Mouse (Mus musculus): Measurements from ENCODE around the gene Qtrt1. TPM values are rescaled to one million over a fixed set of nuclear protein-coding genes. Genes with fewer than 3 reads are reported as not detected.

Qtrt1 gene
- polyA plus RNA-seq (2011; ENCODE audit: insufficient read depth, insufficient read length, low read depth, missing spikeins), result 40.0 and 48.2 TPM in 2 replicates

- peak within 1 kb of the TSS; percentile 70 for H3K9ac ChIP-seq (ENCODE audit: low read depth, poor library complexity, severe bottlenecking)
- no peaks in the 10 kb centered on the region for H3K4me1 ChIP-seq (ENCODE audit: control insufficient read depth, insufficient read depth, low read length)
- TF ChIP-seq POLR2A (IDR thresholded peaks at IDR 0.05; ENCODE audit: insufficient read depth, low read length) (no peak), CTCF (IDR thresholded peaks at IDR 0.05; ENCODE audit: low read depth, low read length) (no peak), EP300 (IDR thresholded peaks at IDR 0.05; ENCODE audit: insufficient read depth, low read depth, low read length) (no peak)
These were observed at the start of gene Qtrt1 for GRCm38 (mm10) chr9:21411669-21412550. Gene Qtrt1 (plus strand): TSS chr9:21411837.

GRCm38 (mm10) chr9:21366541-21367220 is 45.0 kb upstream of the Qtrt1 start:
- Histone ChIP-seq H3K27me3 (ENCODE audit: control insufficient read depth, insufficient read depth, low read length, poor library complexity, severe bottlenecking) (0 out of 2 replicates have a peak, but pooled peaks cover 1% of the 10 kb centered on the region), H3K36me3 (ENCODE audit: control insufficient read depth, insufficient read depth, low read length, poor library complexity, severe bottlenecking) (peaks cover 3% of the 10 kb centered on the region), H3K9ac (ENCODE audit: low read depth, poor library complexity, severe bottlenecking) (peak overlapping the region; percentile 43), H3K9me3 (replicated peaks; ENCODE audit: control insufficient read depth, insufficient read depth, low read length, poor library complexity, severe bottlenecking) (no peaks in the 10 kb centered on the region), H3K4me3 (ENCODE audit: low read depth, low read length) (peak overlapping the region; percentile 59), H3K27ac (ENCODE audit: insufficient read depth, low read length) (peak overlapping the region; percentile 39; the same call in 1 of the 2 replicates), H3K4me1 (ENCODE audit: control insufficient read depth, insufficient read depth, low read length) (no peaks in the 10 kb centered on the region)
- TF ChIP-seq POLR2A (IDR thresholded peaks at IDR 0.05; ENCODE audit: insufficient read depth, low read length), result no peak
- peak; percentile 19 for TF ChIP-seq CTCF (IDR thresholded peaks at IDR 0.05; ENCODE audit: low read depth, low read length)

More at GRCm38 (mm10) chr9:21411669-21412550, at the start of gene Qtrt1:
- Histone ChIP-seq H3K27me3 (ENCODE audit: control insufficient read depth, insufficient read depth, low read length, poor library complexity, severe bottlenecking) (no peaks in the 10 kb centered on the region), H3K36me3 (ENCODE audit: control insufficient read depth, insufficient read depth, low read length, poor library complexity, severe bottlenecking) (peaks cover 14% of the 10 kb centered on the region), H3K27ac (ENCODE audit: insufficient read depth, low read length) (no peak within 1 kb of the TSS), H3K4me3 (ENCODE audit: low read depth, low read length) (peak within 1 kb of the TSS; percentile 94), H3K9me3 (replicated peaks; ENCODE audit: control insufficient read depth, insufficient read depth, low read length, poor library complexity, severe bottlenecking) (no peaks in the 10 kb centered on the region)

GRCm38 (mm10) chr9:21367357-21368111 is 44.1 kb upstream of the Qtrt1 start, which contains the start of gene Ilf3:
Gene Ilf3 (plus strand): TSS chr9:21367871.
- no peaks in the 10 kb centered on the region for H3K9me3 ChIP-seq (replicated peaks; ENCODE audit: control insufficient read depth, insufficient read depth, low read length, poor library complexity, severe bottlenecking)
- peak within 1 kb of the TSS; percentile 86 for H3K9ac ChIP-seq (ENCODE audit: low read depth, poor library complexity, severe bottlenecking)
- H3K4me3 ChIP-seq (ENCODE audit: low read depth, low read length), result peak within 1 kb of the TSS; percentile 94
- no peaks in the 10 kb centered on the region for H3K27me3 ChIP-seq (ENCODE audit: control insufficient read depth, insufficient read depth, low read length, poor library complexity, severe bottlenecking)
- no peaks in the 10 kb centered on the region for H3K4me1 ChIP-seq (ENCODE audit: control insufficient read depth, insufficient read depth, low read length)
- TF ChIP-seq EP300 (IDR thresholded peaks at IDR 0.05; ENCODE audit: insufficient read depth, low read depth, low read length) (peak; percentile 91; the same call in 1 of the 2 replicates), POLR2A (IDR thresholded peaks at IDR 0.05; ENCODE audit: insufficient read depth, low read length) (peak; percentile 41), CTCF (IDR thresholded peaks at IDR 0.05; ENCODE audit: low read depth, low read length) (no peak)
- H3K27ac ChIP-seq (ENCODE audit: insufficient read depth, low read length), result peak within 1 kb of the TSS; percentile 39
- peaks cover 12% of the 10 kb centered on the region for H3K36me3 ChIP-seq (ENCODE audit: control insufficient read depth, insufficient read depth, low read length, poor library complexity, severe bottlenecking)

GRCm38 (mm10) chr9:21368131-21368584 is 43.5 kb upstream of the Qtrt1 start:
- Histone ChIP-seq H3K27ac (ENCODE audit: insufficient read depth, low read length) (peak overlapping the region; percentile 18), H3K9me3 (replicated peaks; ENCODE audit: control insufficient read depth, insufficient read depth, low read length, poor library complexity, severe bottlenecking) (no peaks in the 10 kb centered on the region)
- no peak for TF ChIP-seq EP300 (IDR thresholded peaks at IDR 0.05; ENCODE audit: insufficient read depth, low read depth, low read length)
- TF ChIP-seq POLR2A (IDR thresholded peaks at IDR 0.05; ENCODE audit: insufficient read depth, low read length), result no peak
- no peak for TF ChIP-seq CTCF (IDR thresholded peaks at IDR 0.05; ENCODE audit: low read depth, low read length)

GRCm38 (mm10) chr9:21369080-21369479 is 42.6 kb upstream of the Qtrt1 start:
- Histone ChIP-seq H3K9ac (ENCODE audit: low read depth, poor library complexity, severe bottlenecking) (peak overlapping the region; percentile 86), H3K27me3 (ENCODE audit: control insufficient read depth, insufficient read depth, low read length, poor library complexity, severe bottlenecking) (no peaks in the 10 kb centered on the region), H3K4me1 (ENCODE audit: control insufficient read depth, insufficient read depth, low read length) (no peaks in the 10 kb centered on the region), H3K4me3 (ENCODE audit: low read depth, low read length) (peak overlapping the region; percentile 94), H3K36me3 (ENCODE audit: control insufficient read depth, insufficient read depth, low read length, poor library complexity, severe bottlenecking) (peaks cover 18% of the 10 kb centered on the region), H3K9me3 (replicated peaks; ENCODE audit: control insufficient read depth, insufficient read depth, low read length, poor library complexity, severe bottlenecking) (no peaks in the 10 kb centered on the region), H3K27ac (ENCODE audit: insufficient read depth, low read length) (no peak overlapping the region)
- no peak for TF ChIP-seq CTCF (IDR thresholded peaks at IDR 0.05; ENCODE audit: low read depth, low read length)
- no peak for TF ChIP-seq EP300 (IDR thresholded peaks at IDR 0.05; ENCODE audit: insufficient read depth, low read depth, low read length)
- TF ChIP-seq POLR2A (IDR thresholded peaks at IDR 0.05; ENCODE audit: insufficient read depth, low read length), result no peak

More at GRCm38 (mm10) chr9:21368131-21368584, 43.5 kb upstream of the Qtrt1 start:
- Histone ChIP-seq H3K4me3 (ENCODE audit: low read depth, low read length) (peak overlapping the region; percentile 94), H3K27me3 (ENCODE audit: control insufficient read depth, insufficient read depth, low read length, poor library complexity, severe bottlenecking) (no peaks in the 10 kb centered on the region), H3K9ac (ENCODE audit: low read depth, poor library complexity, severe bottlenecking) (peak overlapping the region; percentile 86), H3K4me1 (ENCODE audit: control insufficient read depth, insufficient read depth, low read length) (no peaks in the 10 kb centered on the region), H3K36me3 (ENCODE audit: control insufficient read depth, insufficient read depth, low read length, poor library complexity, severe bottlenecking) (peaks cover 17% of the 10 kb centered on the region)
